Mouse (Mus musculus) embryonic facial prominence, embryonic 12.5 days (tissue): ENCODE data around the gene Ntm. TPM values are rescaled to one million over a fixed set of nuclear protein-coding genes. Genes with fewer than 3 reads are reported as not detected.

Experiments
- ATAC-seq: fragments of 200-750 bp; cut with Nextera tagmentation; 2 replicates; pipeline ENCODE4 v1.8.0; 2017; ENCODE audit not compliant: insufficient number of reproducible peaks, insufficient read depth, low FRiP score, low TSS enrichment
- H3K27ac ChIP-seq: fragments of 300-500 bp; sonication (generic); 2 replicates; pipeline ENCODE4 v1.5.1; 2016; ENCODE audit warnings: mild to moderate bottlenecking
- H3K27me3 ChIP-seq: fragments of 300-500 bp; sonication (generic); 2 replicates; pipeline ENCODE4 v1.6.1; 2016; ENCODE audit warnings: mild to moderate bottlenecking, moderate library complexity
- H3K36me3 ChIP-seq: fragments of 300-500 bp; sonication (generic); 2 replicates; pipeline ENCODE4 v1.6.1; 2016; ENCODE audit warnings: mild to moderate bottlenecking
- H3K4me1 ChIP-seq: fragments of 300-500 bp; sonication (generic); 2 replicates; pipeline ENCODE4 v1.6.1; 2016
- H3K4me2 ChIP-seq: fragments of 300-500 bp; sonication (generic); replicated peaks from 2 replicates; pipeline ENCODE4 v1.6.1; 2016; ENCODE audit warnings: mild to moderate bottlenecking, moderate library complexity
- H3K4me3 ChIP-seq: fragments of 300-500 bp; sonication (generic); 2 replicates; pipeline ENCODE4 v1.5.1; 2016; ENCODE audit warnings: mild to moderate bottlenecking
- H3K9ac ChIP-seq: fragments of 300-500 bp; sonication (generic); 2 replicates; pipeline ENCODE4 v1.6.1; 2016; ENCODE audit warnings: mild to moderate bottlenecking, moderate library complexity
- H3K9me3 ChIP-seq: fragments of 300-500 bp; sonication (generic); 2 replicates; pipeline ENCODE4 v1.6.1; 2016; ENCODE audit warnings: mild to moderate bottlenecking, moderate library complexity
- WGBS: fragments of 180-500 bp; shearing (Covaris S2); methylation state at CpG from one replicate; pipeline ENCODE4 v1.1.7; 2016; 5-methylcytosine and 5-hydroxymethylcytosine counted together
- polyA plus RNA-seq: library from polyadenylated mRNA; unstranded; fragments of >200 nt; fragmentation: Nextera tagmentation; extraction: Ambion mirVana; gene quantifications from 2 replicates; pipeline ENCODE4 v1.2.1, GENCODE M21; 2016

Ntm gene
- polyA plus RNA-seq, 1 experiment from 2014 or later, result 23.0 TPM

DNA sequence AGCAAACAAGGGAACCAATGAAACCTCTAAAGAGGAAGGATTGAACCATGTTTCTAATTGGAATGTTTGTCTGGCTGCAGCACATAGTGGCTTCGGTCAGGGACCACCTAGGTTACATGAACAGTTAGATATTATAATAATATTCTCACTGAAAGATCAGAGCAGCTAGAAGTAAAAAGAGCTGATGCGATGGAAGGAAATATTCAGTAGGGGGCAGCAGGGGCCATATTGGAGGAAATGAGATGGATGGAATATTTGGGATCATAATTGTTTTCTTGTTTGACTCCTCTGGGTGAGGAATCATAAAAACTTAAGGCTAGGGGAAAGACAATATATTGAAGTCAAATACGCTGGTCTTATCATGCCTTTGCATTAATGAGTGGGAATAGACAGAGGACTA lies 726.2 kb downstream of the Ntm start:
- Histone ChIP-seq H3K4me3 (no peak overlapping the region), H3K9ac (no peak overlapping the region), H3K36me3 (no peaks in the 10 kb centered on the region), H3K9me3 (no peaks in the 10 kb centered on the region), H3K27ac (no peak overlapping the region), H3K4me1 (no peaks in the 10 kb centered on the region), H3K4me2 (no peak overlapping the region), H3K27me3 (no peaks in the 10 kb centered on the region)
- 89% methylated on average over 3 of the region's 3 CpGs for WGBS
- ATAC-seq, result no peak

- no peaks in the 10 kb centered on the region for H3K36me3 ChIP-seq
- H3K9ac ChIP-seq, result no peak overlapping the region
- 88% methylated on average over 4 of the region's 4 CpGs for WGBS
- H3K4me1 ChIP-seq, result no peaks in the 10 kb centered on the region
- no peak for ATAC-seq
- H3K4me2 ChIP-seq, result no peak overlapping the region
- no peak overlapping the region for H3K27ac ChIP-seq
- no peaks in the 10 kb centered on the region for H3K27me3 ChIP-seq
- H3K4me3 ChIP-seq, result no peak overlapping the region
- no peaks in the 10 kb centered on the region for H3K9me3 ChIP-seq
These were observed 735.2 kb downstream of the Ntm start for GRCm38 (mm10) chr9:29227747-29228146.

DNA sequence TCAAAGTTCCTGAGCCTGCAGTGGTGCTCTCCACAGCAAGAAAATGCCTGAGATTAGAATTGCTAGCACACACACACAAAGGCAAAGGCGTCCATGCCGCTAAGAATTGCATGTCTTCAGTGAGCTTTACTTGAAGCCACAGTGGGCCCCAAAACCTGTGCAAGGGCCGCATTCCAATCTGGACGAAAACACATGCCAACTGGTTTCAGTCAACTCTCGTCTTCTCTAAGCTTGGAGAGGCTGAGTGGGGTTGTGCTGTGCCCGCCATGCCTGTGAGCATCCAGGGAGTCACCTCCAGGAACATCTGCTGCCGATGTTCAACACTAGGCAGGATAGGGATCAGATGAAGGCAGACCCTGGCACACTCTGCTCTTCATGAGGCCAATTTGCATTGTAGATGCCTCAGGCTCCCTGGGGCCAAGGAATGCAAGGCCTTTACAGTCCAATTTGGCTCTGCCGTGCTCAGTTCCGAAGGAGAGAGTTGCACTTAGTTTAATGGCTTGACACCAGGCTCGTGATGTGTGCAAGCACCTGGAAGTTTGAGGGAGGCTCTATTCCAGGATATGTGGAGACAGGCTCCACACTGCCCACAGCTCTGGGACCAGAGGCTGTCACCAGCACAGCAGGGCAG lies 739.9 kb downstream of the Ntm start:
- ATAC-seq, result no peak
- no peak overlapping the region for H3K27ac ChIP-seq
- WGBS, result 48% methylated on average over 10 of the region's 10 CpGs
- no peaks in the 10 kb centered on the region for H3K4me1 ChIP-seq
- H3K4me3 ChIP-seq, result no peak overlapping the region
- H3K36me3 ChIP-seq, result no peaks in the 10 kb centered on the region
- no peak overlapping the region for H3K4me2 ChIP-seq
- H3K9me3 ChIP-seq, result no peaks in the 10 kb centered on the region
- H3K27me3 ChIP-seq, result peaks cover 4% of the 10 kb centered on the region; the same call in 1 of the 2 replicates
- H3K9ac ChIP-seq, result no peak overlapping the region

- no peak for ATAC-seq
- WGBS, result 19% methylated on average over 5 of the region's 5 CpGs
These were observed 741.9 kb downstream of the Ntm start for GRCm38 (mm10) chr9:29220941-29221615.

GRCm38 (mm10) chr9:29220493-29220892 lies 742.4 kb downstream of the Ntm start:
- no peak for ATAC-seq
- H3K9ac ChIP-seq, result no peak overlapping the region

More at GRCm38 (mm10) chr9:29220941-29221615, 741.9 kb downstream of the Ntm start:
- peaks cover 4% of the 10 kb centered on the region; the same call in 1 of the 2 replicates for H3K27me3 ChIP-seq
- H3K4me2 ChIP-seq, result no peak overlapping the region
- no peaks in the 10 kb centered on the region for H3K9me3 ChIP-seq
- no peak overlapping the region for H3K9ac ChIP-seq
- H3K4me1 ChIP-seq, result no peaks in the 10 kb centered on the region
- H3K36me3 ChIP-seq, result no peaks in the 10 kb centered on the region
- H3K27ac ChIP-seq, result no peak overlapping the region
- H3K4me3 ChIP-seq, result no peak overlapping the region

GRCm38 (mm10) chr9:29217951-29218350 lies 745.0 kb downstream of the Ntm start:
- H3K4me3 ChIP-seq, result no peak overlapping the region
- no peak overlapping the region for H3K4me2 ChIP-seq
- no peaks in the 10 kb centered on the region for H3K36me3 ChIP-seq
- H3K27me3 ChIP-seq, result peaks cover 4% of the 10 kb centered on the region; the same call in 1 of the 2 replicates
- WGBS, result 87% methylated on average over 7 of the region's 7 CpGs
- no peak overlapping the region for H3K9ac ChIP-seq
- no peaks in the 10 kb centered on the region for H3K4me1 ChIP-seq
- no peaks in the 10 kb centered on the region for H3K9me3 ChIP-seq
- no peak for ATAC-seq
- no peak overlapping the region for H3K27ac ChIP-seq

More at GRCm38 (mm10) chr9:29220493-29220892, 742.4 kb downstream of the Ntm start:
- no peak overlapping the region for H3K4me3 ChIP-seq
- H3K9me3 ChIP-seq, result no peaks in the 10 kb centered on the region
- peaks cover 4% of the 10 kb centered on the region; the same call in 1 of the 2 replicates for H3K27me3 ChIP-seq
- no peaks in the 10 kb centered on the region for H3K4me1 ChIP-seq
- H3K36me3 ChIP-seq, result no peaks in the 10 kb centered on the region
- H3K4me2 ChIP-seq, result no peak overlapping the region
- H3K27ac ChIP-seq, result no peak overlapping the region
- WGBS, result 31% methylated on average over 11 of the region's 11 CpGs

DNA sequence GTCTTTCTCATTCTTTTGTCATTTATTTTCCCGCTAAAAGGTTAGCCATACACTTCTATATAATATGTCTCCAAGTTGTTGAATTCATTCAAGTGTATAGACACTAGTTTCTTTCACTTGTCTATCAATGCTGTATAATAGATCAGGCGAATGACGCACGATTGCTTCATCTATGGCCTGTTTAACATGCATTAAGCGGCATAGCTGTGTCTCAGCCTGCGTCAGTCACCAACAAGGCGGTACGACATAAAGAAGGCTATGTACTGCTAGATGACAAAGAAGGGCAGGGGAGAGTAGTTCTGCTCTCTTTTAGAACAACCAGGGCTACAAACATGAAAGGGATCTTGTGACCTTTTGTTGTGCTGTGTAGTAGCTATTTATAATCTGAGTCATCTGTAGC lies 746.4 kb downstream of the Ntm start:
- no peak for ATAC-seq

GRCm38 (mm10) chr9:29215796-29216195 lies 747.1 kb downstream of the Ntm start:
- Histone ChIP-seq H3K9ac (no peak overlapping the region), H3K27ac (no peak overlapping the region), H3K36me3 (no peaks in the 10 kb centered on the region), H3K4me2 (no peak overlapping the region), H3K9me3 (no peaks in the 10 kb centered on the region), H3K27me3 (0 out of 2 replicates have a peak, but pooled peaks cover 4% of the 10 kb centered on the region), H3K4me3 (no peak overlapping the region), H3K4me1 (no peaks in the 10 kb centered on the region)
- WGBS, result 83% methylated on average over 2 of the region's 2 CpGs
- no peak for ATAC-seq

More for the DNA sequence above, 746.4 kb downstream of the Ntm start:
- H3K9me3 ChIP-seq, result no peaks in the 10 kb centered on the region
- no peak overlapping the region for H3K4me2 ChIP-seq
- H3K4me1 ChIP-seq, result no peaks in the 10 kb centered on the region
- no peaks in the 10 kb centered on the region for H3K36me3 ChIP-seq
- no peak overlapping the region for H3K4me3 ChIP-seq
- H3K27me3 ChIP-seq, result 0 out of 2 replicates have a peak, but pooled peaks cover 4% of the 10 kb centered on the region
- H3K9ac ChIP-seq, result no peak overlapping the region
- 91% methylated on average over 8 of the region's 8 CpGs for WGBS
- H3K27ac ChIP-seq, result no peak overlapping the region

- Histone ChIP-seq H3K4me1 (no peaks in the 10 kb centered on the region), H3K4me3 (no peak overlapping the region), H3K27ac (no peak overlapping the region), H3K36me3 (no peaks in the 10 kb centered on the region), H3K27me3 (0 out of 2 replicates have a peak, but pooled peaks cover 4% of the 10 kb centered on the region), H3K4me2 (no peak overlapping the region), H3K9ac (no peak overlapping the region), H3K9me3 (no peaks in the 10 kb centered on the region)
- WGBS, result 96% methylated on average over 1 of the region's 1 CpGs
- no peak for ATAC-seq
These were observed 747.7 kb downstream of the Ntm start for GRCm38 (mm10) chr9:29215241-29215640.

GRCm38 (mm10) chr9:29209243-29209642 lies 753.7 kb downstream of the Ntm start:
- ATAC-seq, result no peak
- 87% methylated on average over 2 of the region's 2 CpGs for WGBS
- Histone ChIP-seq H3K9me3 (no peaks in the 10 kb centered on the region), H3K4me1 (0 out of 2 replicates have a peak, but pooled peaks cover 3% of the 10 kb centered on the region), H3K27ac (no peak overlapping the region), H3K27me3 (no peaks in the 10 kb centered on the region), H3K4me3 (no peak overlapping the region), H3K36me3 (no peaks in the 10 kb centered on the region), H3K9ac (no peak overlapping the region), H3K4me2 (no peak overlapping the region)

DNA sequence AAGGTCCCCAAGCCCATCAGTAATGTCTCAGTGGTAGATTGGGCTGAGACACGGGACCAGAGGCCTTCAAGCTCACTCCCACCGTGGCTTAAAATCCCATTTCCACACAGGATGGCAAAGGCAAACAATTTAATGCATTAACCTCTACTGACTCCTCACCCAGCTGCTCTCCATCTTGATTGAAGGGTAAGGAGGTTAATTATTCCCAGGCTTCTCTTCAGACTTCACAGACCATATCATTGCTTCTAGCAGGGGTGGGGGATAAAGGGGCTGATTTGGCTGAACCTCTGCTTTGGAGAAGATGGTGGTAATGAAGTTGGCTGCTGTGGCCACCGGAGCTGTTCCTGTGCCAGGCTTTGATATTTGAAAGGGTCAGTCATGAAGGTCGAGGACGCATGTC lies 754.8 kb downstream of the Ntm start:
- 37% methylated on average over 5 of the region's 5 CpGs for WGBS

DNA sequence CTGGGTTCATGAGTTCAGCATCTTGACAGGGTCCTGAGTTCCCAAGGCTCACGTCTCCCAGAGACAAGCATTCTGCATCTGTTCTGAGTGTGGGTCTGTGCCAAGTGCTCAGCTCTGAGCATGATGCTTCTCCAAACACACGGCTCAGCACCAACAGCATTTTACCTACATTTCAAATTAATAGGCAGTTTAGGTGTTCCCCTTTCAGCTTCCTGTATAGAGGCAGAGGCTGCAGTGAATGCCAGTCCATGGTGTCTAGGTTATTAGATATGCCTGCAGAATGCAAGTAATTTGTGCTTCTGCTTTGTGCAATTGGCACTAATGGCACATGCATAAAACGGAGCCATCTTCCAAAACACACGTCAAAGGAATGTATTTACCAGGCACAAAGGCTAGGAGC lies 757.3 kb downstream of the Ntm start:
- ATAC-seq, result no peak
- no peak overlapping the region for H3K9ac ChIP-seq
- no peaks in the 10 kb centered on the region for H3K36me3 ChIP-seq
- 0 out of 2 replicates have a peak, but pooled peaks cover 3% of the 10 kb centered on the region for H3K4me1 ChIP-seq
- H3K9me3 ChIP-seq, result no peaks in the 10 kb centered on the region
- H3K27me3 ChIP-seq, result no peaks in the 10 kb centered on the region
- no peak overlapping the region for H3K4me3 ChIP-seq
- H3K4me2 ChIP-seq, result no peak overlapping the region
- 65% methylated on average over 4 of the region's 4 CpGs for WGBS
- H3K27ac ChIP-seq, result no peak overlapping the region

More for the DNA sequence above, 754.8 kb downstream of the Ntm start:
- no peak overlapping the region for H3K4me2 ChIP-seq
- H3K4me3 ChIP-seq, result no peak overlapping the region
- H3K27me3 ChIP-seq, result no peaks in the 10 kb centered on the region
- H3K9ac ChIP-seq, result no peak overlapping the region
- H3K9me3 ChIP-seq, result no peaks in the 10 kb centered on the region
- no peak overlapping the region for H3K27ac ChIP-seq
- no peak for ATAC-seq
- H3K36me3 ChIP-seq, result no peaks in the 10 kb centered on the region
- 0 out of 2 replicates have a peak, but pooled peaks cover 3% of the 10 kb centered on the region for H3K4me1 ChIP-seq
